Mouse (Mus musculus) gastrocnemius, postnatal 4 days (tissue): Measurements from ENCODE around the gene Snip1. TPM values are rescaled to one million over a fixed set of nuclear protein-coding genes. Genes with fewer than 3 reads are reported as not detected.
A peak's percentile ranks its signal among the peaks of the same experiment; 100 is the strongest.

Experiments
- DNase-seq, 2 experiments: peaks; one replicate each; pipeline ENCODE4 v3.0.0; 2021 to 2022; ENCODE audit warnings: low spot score in 2 of 2, mixed read lengths in 2 of 2
- long read RNA-seq, 2 experiments: library from polyadenylated mRNA; stranded (forward); transcript quantifications; one replicate each; pipeline ENCODE4 v2.0.0; 2021
- total RNA-seq, 2 experiments: library from RNA; stranded (reverse); gene quantifications; 2 replicates each; pipeline ENCODE4 v1.2.3; 2021

Gene Snip1
- 10 to 100 TPM; 12.2 to 12.4 TPM for total RNA-seq
- long read RNA-seq, experiment 1, transcript Snip1-201 (4 exons, 2,345 nt): major isoform, 11 of 13 reads
- long read RNA-seq, experiment 1, partial matches to known transcripts: 2 of 13 reads
- long read RNA-seq, experiment 1, other reads (novel, unspliced or antisense): 0 of 13 reads
- long read RNA-seq, experiment 2, transcript Snip1-201 (4 exons, 2,345 nt): major isoform, 19 of 22 reads
- long read RNA-seq, experiment 2, partial matches to known transcripts: 2 of 22 reads
- long read RNA-seq, experiment 2, other reads (novel, unspliced or antisense): 1 of 22 reads

DNA sequence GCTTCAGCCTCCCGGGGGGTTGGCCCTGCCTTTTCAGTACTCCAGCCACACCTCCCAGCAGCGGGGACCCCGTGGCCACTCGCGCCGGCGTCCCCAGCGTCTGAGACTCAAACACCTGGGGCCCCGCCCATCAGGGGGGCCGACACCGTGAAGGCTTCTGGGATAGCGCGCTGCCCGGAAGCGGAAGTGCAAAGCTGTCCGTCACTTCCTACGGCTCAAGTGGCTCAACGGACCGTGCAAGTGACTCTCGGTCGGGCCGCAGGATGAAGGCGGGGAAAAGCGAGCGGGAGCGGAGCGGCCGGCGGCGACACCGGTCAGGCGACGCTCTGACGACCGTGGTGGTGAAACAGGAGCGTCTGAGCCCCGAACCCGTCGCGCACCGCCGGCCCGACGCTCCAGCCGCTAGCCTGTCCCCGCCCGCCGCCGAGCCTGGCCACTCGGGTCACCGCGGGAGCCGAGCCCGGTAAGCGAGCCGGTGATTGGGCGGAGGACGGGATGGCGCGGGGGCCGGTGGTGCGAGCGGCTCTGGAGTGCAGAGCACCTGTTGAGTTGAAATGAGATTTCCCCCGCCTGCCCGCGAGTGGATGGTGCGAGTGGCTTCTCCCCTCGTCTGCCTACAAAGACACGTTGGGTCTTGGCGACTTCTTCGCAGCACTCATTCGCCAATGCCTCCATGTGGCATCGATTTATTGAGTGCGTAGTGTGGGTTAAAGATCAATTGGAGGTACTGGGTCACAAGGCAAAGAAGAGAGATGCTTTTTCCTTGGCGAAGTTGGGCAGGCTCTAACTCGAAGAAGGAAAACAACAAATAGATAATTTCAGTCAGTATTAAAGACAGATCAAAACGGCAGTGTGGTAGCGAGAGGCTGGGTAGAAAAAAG, at the start of gene Snip1:
Gene Snip1, plus strand, starts transcription at position 183 of the 881 bp plus-strand sequence.
- DNase-seq: peak; percentile 85 to 91

DNA sequence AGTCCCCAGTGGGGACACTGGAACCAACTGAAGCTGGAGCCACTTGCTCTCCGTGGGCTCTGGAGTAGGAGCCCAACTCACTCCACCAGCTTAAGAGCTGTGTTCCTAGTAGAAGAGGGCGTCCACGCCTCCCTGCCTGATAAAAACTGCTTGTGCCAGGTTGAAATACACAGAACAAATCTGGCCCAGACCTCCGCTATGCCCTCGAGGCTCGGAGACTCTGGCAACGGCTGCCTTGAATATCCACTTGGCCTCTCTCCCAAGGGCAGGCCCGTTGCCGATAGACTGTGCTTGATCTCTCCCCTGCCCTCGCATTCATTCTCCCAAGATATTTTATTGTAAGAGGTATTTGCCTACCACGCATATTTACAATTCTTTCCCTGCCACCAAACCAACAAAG, 49.0 kb upstream of the Snip1 start:
- no peak for DNase-seq

DNA sequence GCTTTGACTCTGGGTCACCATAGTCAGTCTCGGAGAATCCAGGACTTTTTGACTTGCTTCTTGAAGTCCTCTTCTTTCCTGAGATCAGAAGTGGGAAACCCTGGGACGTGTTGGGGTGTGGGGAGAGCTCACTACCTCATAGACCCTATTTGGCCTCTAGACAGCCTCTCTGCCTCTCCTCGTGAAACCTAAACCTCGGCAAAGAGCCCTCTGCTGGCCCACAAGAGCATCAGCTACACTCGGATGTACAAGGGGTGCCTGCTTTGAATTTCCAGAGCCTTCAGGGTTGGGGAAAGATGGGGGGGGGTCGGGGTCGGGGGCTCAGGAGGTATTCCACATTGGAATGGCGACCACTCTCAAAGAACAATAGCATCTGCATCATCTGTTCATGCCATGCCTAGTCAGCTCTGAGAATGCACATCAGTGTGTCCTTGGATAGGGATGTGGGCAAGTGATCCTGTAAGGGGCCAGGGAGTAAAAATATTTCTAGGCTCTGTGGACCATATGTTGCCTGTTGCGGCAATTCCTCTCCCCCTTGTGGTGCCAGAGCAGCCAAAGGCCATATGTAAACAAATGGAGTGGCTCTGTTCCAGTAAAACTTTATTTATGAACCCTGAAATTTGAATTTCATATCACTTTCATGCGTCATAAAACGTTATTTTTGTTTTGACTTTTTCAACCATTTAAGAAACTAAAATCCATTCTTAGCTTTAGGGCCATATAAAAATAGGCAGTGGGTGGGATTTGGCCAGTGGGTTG, 45.5 kb upstream of the Snip1 start:
- DNase-seq: no peak

DNA sequence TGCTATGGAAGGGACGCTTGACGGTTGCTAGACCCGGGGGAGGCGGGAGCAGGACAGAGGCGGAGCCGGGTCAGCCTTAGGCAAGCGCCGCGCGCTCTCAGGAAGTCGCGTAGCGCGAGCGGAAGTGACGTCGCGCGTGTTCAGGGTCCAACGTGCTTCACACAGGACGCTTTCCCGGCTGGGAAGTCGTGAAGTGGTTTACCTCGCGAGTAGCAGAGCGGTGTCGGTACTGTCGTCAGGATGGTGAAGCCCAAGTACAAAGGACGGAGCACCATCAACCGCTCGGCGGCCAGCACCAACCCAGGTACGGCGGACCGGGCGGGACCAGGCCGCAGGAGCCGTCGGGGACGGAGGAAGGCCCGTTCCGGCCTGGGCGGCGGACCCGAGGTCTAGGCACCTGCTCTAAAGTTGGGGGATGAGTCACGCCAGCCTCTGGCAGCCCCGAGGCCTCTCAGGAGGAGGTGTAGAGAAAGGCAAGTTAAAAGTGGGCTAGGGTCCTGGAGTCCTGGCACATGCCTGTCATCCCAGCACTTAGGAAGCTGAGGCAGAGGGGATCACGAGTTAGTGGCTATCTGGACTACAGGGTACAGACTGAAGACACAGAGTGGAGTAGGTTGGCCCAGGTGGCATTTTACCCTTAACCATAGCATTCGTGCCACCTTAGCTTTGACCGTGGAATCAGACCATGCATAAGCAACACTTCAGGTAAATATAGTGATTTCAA, 36.4 kb upstream of the Snip1 start:
- peak; percentile 80 to 93 for DNase-seq

DNA sequence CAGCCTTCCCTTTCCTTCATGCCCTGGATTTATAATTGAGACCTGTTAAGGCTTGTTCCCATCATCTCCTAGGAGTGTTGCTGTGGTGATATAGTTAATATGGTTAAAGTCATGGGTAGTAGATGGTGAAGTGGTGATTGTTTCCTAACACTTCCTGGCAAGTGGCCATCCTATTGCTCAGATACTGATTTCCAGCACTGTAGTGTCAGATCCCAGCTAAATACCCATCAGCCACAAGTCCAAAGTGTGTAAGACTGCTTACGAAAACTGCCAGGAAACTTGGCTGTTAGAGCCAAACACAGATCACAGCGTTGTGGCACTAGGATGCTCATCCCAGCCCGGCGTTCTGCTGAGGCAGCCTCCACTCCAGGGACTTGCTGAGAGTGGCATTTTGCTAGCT, 32.1 kb upstream of the Snip1 start:
- DNase-seq: no peak

DNA sequence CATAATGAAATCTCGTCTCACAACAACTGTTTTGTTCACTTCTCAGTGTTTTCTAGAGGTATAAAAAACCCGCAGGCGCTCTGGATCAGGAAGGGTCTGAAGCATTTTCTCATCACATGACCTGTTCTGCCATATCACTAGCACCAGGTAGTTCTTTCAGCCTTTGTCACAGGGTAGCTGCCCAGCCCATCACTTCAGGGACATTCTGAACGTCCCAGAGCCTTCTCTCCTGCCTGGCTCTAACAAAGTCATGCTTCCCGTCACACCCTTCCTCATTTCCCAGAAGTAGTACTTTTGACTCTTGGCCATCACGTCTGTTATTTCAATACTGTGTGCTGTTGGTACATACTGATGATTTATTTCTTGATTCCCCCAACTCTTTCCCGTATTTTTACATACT, 22.0 kb upstream of the Snip1 start:
- DNase-seq: no peak

DNA sequence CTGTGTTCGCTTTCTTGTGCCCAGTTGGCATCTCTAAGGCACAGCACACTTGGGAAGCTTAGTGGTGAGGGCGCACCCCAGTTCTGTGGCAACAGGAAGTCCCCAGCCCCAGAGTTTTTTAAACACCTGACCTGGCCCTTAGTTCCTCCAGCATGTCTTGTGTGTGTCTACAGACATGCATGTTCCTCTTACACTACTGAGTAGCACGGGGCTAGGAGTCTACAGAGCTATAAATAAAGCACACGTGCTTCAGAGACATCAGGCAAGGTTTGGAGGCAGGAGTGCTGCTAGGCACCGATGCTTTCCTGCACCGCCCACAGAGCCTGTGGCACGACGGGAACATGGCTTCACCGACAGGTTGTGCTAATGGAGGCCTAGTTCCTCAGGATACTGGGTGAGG, 11.1 kb upstream of the Snip1 start:
- DNase-seq: no peak

DNA sequence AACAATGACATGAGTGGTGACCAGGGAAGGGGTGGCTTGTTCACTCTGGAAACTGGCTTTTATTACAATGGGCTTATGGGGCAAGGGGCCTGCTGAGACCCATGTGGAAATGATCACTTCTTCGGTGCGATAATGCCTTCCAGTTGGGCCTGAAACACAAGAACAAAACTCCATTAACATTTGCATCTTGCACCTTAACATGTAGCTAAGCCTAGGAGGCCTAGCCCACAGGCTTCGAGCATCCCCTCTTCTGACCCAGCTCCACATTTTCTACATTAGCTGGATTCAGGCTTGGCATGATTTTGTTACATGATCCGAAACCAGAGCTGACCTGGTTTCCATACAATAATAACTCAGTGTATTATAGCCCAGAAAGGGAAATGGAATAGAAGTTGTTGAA, 10.0 kb upstream of the Snip1 start:
- DNase-seq: no peak

DNA sequence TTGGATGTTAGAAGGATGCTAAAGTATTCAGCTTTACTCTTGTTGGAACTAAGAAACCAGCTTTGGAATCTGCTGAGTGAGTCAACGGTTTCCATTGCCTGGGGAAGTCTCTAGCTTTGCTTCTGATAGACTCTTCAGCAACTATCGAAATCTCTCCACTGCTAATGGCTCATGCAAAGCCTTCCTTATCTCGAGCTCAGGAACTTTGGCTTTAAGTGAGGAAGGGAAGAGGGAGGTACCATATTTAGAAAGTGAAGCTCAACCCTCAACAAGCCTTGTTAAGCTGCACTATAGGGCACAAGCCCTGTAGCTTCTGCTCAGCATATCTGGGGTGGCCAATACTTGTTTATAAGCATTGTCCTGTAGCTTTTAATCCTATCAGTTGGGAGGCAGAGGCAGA, 9.2 kb upstream of the Snip1 start:
- no peak for DNase-seq

DNA sequence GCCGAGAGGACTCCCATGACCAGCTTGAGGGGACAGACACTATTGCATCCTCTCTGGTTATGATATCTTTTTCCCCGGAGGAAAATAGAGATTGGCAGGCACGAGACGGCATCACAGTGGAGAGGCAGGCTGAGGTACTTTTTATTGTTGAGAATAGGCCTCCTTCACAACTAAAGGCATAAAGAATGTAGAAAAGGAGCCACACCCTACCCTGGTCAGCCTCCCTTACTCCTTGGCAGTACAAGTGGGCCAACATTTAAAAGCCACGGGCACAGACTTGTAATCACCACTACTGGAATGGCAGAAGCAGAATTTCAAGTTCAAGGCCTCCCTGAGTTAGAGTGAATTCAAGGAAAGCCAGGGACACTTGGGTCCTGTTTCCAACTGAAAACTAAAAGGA, 8.4 kb upstream of the Snip1 start:
- no peak for DNase-seq

DNA sequence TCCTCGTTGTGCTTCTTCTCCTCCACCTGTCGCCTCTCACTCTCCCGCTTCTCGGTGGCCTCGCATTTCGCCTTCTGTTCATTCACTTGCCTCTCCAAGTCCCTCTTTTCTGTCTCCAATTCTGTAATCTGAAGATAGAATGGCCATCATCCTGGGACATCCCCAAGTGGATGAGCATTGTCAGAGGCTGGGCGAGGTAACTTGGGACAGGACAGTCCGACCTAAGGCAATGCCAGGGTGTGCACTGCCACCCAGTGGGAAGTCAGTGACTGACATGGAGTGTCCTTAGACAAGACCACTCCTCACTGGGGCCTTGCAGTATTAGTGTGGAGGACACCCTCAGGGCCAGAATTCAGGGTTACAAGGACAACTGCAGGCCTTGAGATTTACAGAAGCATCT, 7.4 kb upstream of the Snip1 start:
- peak; percentile 35 to 45 for DNase-seq

DNA sequence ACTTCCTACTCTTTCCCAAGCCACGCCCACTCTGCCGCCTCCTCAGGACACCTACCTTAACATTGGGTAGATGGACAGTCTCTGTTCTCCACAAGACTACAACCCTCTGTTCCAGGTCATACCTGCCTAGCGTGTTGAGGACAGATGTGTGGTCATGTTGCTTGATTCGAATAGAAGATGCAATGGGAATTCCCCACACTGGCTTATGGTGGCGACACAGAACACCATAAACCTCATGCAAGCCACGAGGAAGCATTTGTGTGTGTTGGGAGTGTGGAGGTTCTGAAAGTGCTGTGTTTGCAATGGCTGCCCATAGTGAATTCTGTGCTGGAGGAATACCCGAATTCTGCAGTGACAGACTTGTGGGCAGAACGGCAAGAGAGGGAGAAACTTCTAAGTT, 2.6 kb upstream of the Snip1 start:
- no peak for DNase-seq

DNA sequence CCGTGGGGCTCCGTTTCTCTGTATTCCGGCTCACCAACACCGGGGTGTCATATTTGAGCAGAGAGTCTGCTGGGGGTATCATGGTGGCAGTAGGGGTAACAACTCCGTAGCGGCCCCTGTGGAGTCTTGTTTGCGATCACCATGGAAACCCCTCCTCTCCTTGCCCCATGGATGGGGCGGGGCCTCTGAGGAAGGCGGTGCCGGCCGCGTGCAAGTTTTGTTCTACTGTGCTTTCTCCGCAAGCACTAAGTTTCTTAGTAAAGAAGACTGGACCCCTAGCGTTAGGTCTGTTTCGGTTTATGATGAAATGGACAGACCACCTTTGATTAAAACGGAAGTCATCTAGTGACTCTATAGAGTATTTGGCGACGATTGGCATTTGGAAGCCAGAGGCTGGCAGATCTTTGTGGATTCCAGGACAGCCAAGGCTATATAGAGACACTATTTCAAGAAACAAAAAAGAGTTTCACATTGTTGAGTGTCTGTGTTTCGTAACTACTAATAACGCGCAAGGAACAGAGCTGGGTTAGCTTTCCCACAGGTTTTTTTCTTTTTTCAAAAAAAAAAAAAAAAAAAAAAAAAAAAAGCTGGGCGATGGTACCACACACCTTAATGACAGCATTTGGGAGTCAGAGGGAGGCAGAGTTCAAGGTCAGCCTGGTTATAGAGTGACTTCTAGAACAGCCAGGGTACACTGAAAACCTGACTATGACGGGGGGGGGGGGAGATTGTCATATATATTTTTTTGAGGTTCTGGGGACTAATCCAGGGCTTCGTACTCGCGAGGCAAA, 760 bp upstream of the Snip1 start, which contains the start of gene Dnali1:
Gene Dnali1, minus strand, starts transcription at position 187 of the 791 bp plus-strand sequence.
- DNase-seq: peak in 1 of 2 experiments; percentile 37

DNA sequence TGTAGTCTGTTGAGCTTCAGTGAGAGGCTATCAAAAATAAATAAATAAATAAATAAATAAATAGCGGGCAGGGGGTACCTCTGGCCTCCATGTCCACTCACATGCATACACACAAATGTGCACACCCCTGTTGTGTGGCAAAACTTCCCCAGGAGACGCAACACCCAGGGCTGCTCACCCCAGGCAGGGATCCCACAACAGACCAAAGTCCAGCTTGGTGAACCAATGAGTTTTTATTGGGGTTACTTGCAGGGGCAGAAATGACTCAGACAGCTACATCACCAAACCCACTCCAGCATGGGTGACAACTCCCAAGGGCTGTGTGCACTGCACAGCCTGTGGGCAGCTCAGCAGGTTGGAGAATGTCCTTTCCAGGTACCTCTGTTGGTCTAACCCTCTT, 11.2 kb downstream of the Snip1 start:
- no peak for DNase-seq

DNA sequence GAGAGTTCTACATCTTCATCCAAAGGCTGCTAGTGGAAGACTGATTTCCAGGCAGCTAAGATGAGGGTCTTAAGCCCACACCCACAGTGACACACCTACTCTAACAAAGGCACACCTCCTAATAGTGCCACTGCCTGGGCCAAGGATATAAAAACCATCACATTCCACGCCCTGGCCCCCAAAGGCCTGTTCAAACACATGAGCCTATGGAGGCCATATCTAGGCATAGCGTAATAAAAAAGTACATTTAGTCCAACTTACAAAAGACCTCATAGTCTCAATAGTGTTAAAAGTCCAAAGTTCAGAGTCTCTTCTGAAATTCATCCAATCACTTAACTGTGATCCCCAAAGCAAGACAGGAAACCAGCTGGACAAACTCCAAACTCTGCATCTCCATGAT, 12.2 kb downstream of the Snip1 start:
- no peak for DNase-seq

DNA sequence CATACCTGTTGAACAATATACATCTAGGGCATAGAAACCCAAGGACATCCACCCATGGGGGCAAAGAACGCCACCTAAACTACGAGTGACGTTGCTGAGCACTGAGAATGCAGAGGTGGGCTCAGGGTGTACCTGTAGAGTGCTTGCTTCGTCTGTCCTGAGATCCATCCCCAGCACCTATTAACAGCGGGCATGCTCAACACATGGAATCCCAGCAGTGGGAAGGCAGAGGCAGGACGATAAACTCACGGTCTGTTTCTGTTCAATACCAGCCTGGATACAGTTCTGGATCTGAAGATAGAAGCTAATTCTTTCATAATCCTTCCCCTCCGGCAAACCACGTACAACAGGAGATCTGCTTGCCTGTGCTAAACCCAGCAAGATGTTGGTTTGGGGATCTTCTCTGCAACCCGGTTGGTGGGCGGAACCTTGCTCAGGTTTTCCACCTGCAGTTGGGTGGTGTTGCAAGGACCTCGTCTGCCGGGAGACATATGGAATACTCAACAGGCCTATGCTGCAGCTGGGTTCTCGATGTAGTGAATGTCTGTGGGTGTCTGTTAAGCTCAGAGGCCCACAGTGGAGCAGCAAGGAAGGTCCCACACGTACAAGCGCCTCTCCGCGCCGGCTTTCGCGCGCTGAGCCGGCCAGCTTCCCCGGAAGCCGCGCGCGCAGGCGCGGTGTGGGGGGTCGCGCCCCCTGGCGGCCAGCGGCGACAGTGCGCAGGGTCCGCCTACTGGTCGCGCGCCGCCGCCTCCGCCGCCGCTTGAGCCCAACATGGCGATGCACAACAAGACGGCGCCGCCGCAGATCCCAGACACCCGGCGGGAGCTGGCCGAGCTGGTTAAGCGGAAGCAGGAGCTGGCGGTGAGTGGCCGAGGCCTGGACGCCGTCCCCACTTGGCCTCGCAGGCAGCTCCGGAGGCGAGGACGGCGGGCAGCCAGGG, 18.2 kb downstream of the Snip1 start, which contains the start of gene Meaf6:
Gene Meaf6, plus strand, starts transcription at position 732 of the 943 bp plus-strand sequence.
- peak; percentile 88 to 91 for DNase-seq

DNA sequence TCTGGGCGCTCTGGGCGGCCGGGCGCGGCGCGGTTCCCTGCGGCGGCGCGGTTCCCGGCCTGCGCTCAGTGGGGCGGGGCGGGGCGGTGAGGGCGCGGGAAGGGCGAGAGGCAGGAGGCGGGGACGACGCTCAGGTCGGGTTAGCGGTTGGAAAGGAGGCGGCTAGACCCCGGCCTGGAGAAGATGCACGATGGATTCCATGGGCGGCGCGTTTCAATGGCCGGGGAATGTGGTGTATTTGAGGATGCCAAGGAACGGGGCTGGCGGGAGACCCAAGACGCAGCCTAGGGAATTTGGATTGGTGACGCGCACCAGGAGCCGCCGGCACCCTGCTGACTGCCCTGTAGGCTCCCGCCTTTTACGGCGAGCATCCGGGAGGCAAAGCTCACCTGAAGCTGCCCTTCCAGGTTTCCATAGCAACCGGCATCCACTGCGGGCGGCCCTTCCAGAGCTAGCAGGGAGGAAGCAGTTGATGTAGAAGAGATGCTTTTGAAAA, 18.9 kb downstream of the Snip1 start:
- DNase-seq: peak in 1 of 2 experiments; percentile 82

DNA sequence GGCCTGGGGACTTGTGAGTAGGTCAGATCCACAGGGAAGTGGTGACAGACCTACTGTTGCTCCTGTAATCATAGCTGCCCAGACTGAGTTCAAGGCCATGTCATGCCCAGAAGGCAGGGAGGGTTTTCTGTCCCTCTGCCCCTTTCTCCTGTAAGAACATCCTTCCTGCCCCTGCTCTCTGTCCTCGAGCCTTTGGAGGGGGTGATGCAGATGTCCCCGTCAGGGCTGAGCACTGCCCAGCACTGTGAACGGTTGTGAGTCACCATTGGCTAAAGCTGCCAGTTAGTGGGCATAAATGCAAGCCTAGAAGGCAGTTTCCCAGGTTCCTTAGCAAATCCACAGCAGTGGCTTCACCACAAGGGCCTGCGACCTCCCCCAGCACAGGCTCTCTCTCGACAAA, 26.6 kb downstream of the Snip1 start:
- no peak for DNase-seq

DNA sequence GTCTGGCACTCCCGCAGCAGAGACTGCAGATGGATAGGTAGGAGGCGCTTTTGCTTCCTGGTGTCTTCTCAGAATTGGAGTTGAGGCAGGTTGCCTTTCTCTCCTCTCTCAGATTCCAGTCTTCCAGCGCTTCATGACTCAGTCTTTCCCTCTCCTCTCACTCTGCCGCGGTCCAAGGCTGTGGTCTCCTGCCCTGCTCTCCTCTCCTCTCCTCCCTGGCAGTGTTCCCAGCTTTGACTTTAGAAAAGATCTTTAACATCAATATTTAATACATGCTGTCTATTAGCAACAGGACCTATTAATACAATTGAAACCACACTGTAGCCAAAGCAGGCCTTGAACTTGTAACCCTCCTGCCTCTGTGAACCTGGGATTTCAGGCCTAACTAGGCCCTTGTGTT, 29.6 kb downstream of the Snip1 start:
- no peak for DNase-seq
